Mouse (Mus musculus) stomach, postnatal 0 days (tissue): Measurements from ENCODE around the gene Flrt1. TPM values are rescaled to one million over a fixed set of nuclear protein-coding genes. Genes with fewer than 3 reads are reported as not detected.

ENCODE experiments used
- ATAC-seq: fragments of 200-750 bp; cut with Nextera tagmentation; 2 replicates; pipeline ENCODE4 v1.8.0; 2017; ENCODE audit not compliant: low FRiP score, low TSS enrichment
- DNase-seq: peaks from one replicate; pipeline ENCODE4 v3.0.0-alpha.2; 2016; ENCODE audit warnings: low spot score
- H3K27ac ChIP-seq: fragments of 300-500 bp; sonication (generic); replicated peaks from 2 replicates; pipeline ENCODE4 v1.5.1; 2014; ENCODE audit warnings: mild to moderate bottlenecking, control low read depth
- H3K27me3 ChIP-seq: fragments of 300-500 bp; sonication (generic); 2 replicates; pipeline ENCODE4 v1.6.1; 2014; ENCODE audit warnings: low read length; ENCODE audit not compliant: control insufficient read depth, insufficient read depth
- H3K36me3 ChIP-seq: fragments of 300-500 bp; sonication (generic); 2 replicates; pipeline ENCODE4 v1.6.1; 2014; ENCODE audit warnings: low read length, mixed read lengths; ENCODE audit not compliant: control insufficient read depth, insufficient read depth
- H3K4me1 ChIP-seq: fragments of 300-500 bp; sonication (generic); replicated peaks from 2 replicates; pipeline ENCODE4 v1.6.1; 2014; ENCODE audit warnings: antibody characterized with exemption; ENCODE audit not compliant: control insufficient read depth, insufficient read depth
- H3K4me2 ChIP-seq: fragments of 300-500 bp; sonication (generic); replicated peaks from 2 replicates; pipeline ENCODE4 v1.6.1; 2014; ENCODE audit warnings: low read depth, mild to moderate bottlenecking, control low read depth, moderate library complexity
- H3K4me3 ChIP-seq: fragments of 300-500 bp; sonication (generic); 2 replicates; pipeline ENCODE4 v1.5.1; 2014; ENCODE audit warnings: low read depth, low read length, control low read depth
- H3K9ac ChIP-seq: fragments of 300-500 bp; sonication (generic); 2 replicates; pipeline ENCODE4 v1.6.1; 2014; ENCODE audit warnings: mild to moderate bottlenecking, low read length, control low read depth, mixed read lengths
- H3K9me3 ChIP-seq: fragments of 300-500 bp; sonication (generic); 2 replicates; pipeline ENCODE4 v1.6.1; 2016; ENCODE audit warnings: low read length; ENCODE audit not compliant: control insufficient read depth
- CTCF ChIP-seq: IDR thresholded peaks from 2 replicates; pipeline ENCODE4 v1.5.1; 2016; ENCODE audit warnings: antibody characterized with exemption, low read depth, mild to moderate bottlenecking, moderate library complexity
- EP300 ChIP-seq: optimal IDR thresholded peaks from 2 replicates; pipeline ENCODE3; 2016; ENCODE audit warnings: antibody characterized with exemption
- WGBS: fragments of 180-500 bp; shearing (Covaris S2); extraction: QIAGEN DNeasy Blood & Tissue Kit; methylation state at CpG from one replicate; pipeline ENCODE4 v1.1.7; 2014; 5-methylcytosine and 5-hydroxymethylcytosine counted together
- polyA plus RNA-seq: library from polyadenylated mRNA; unstranded; fragments of >200 nt; fragmentation: Nextera tagmentation; extraction: Ambion mirVana; gene quantifications from 2 replicates; pipeline ENCODE4 v1.2.1, GENCODE M21; 2015

The Flrt1 gene
- polyA plus RNA-seq, 1 experiment from 2014 or later = 1.1 TPM

- Histone ChIP-seq H3K36me3 (no peaks in the 10 kb centered on the region), H3K4me2 (peak overlapping the region; percentile 27), H3K27me3 (no peaks in the 10 kb centered on the region), H3K9me3 (no peaks in the 10 kb centered on the region), H3K27ac (peak overlapping the region; percentile 5), H3K4me1 (peaks cover 12% of the 10 kb centered on the region; the same call in 1 of the 2 replicates), H3K4me3 (no peak overlapping the region), H3K9ac (no peak overlapping the region)
- WGBS = 10% methylated on average over 9 of the region's 9 CpGs
- DNase-seq = peak; percentile 56
- ATAC-seq = peak; percentile 51; the same call in 1 of the 2 replicates
- TF ChIP-seq CTCF (no peak), EP300 (no peak)
Observed at GRCm38 (mm10) chr19:7135525-7135924, 30.0 kb upstream of the Flrt1 start.

- WGBS = 14% methylated on average over 17 of the region's 17 CpGs
- no peak for TF ChIP-seq EP300
- no peak for TF ChIP-seq CTCF
- H3K36me3 ChIP-seq = no peaks in the 10 kb centered on the region
- no peaks in the 10 kb centered on the region for H3K27me3 ChIP-seq
- H3K27ac ChIP-seq = peak overlapping the region; percentile 5; the same call in 1 of the 2 replicates
- no peaks in the 10 kb centered on the region for H3K9me3 ChIP-seq
- no peak for ATAC-seq
- no peak overlapping the region for H3K4me3 ChIP-seq
- H3K9ac ChIP-seq = 0 out of 2 replicates have a peak overlapping the region, but pooled peaks have one; percentile 4
- DNase-seq = peak; percentile 43
- peak overlapping the region; percentile 29 for H3K4me2 ChIP-seq
- peaks cover 12% of the 10 kb centered on the region; the same call in 1 of the 2 replicates for H3K4me1 ChIP-seq
Observed at GRCm38 (mm10) chr19:7134631-7135091, 29.1 kb upstream of the Flrt1 start.

GRCm38 (mm10) chr19:7133436-7133835 lies 27.9 kb upstream of the Flrt1 start:
- Histone ChIP-seq H3K27me3 (no peaks in the 10 kb centered on the region), H3K4me2 (no peak overlapping the region), H3K9ac (no peak overlapping the region), H3K9me3 (no peaks in the 10 kb centered on the region), H3K27ac (no peak overlapping the region), H3K4me3 (no peak overlapping the region), H3K4me1 (peaks cover 12% of the 10 kb centered on the region; the same call in 1 of the 2 replicates), H3K36me3 (no peaks in the 10 kb centered on the region)
- ATAC-seq = no peak
- TF ChIP-seq EP300 (no peak), CTCF (no peak)
- no peak for DNase-seq
- WGBS = 91% methylated on average over 9 of the region's 9 CpGs

GRCm38 (mm10) chr19:7130317-7130716 lies 24.8 kb upstream of the Flrt1 start:
- H3K27me3 ChIP-seq = no peaks in the 10 kb centered on the region
- TF ChIP-seq CTCF = no peak
- TF ChIP-seq EP300 = no peak
- H3K9ac ChIP-seq = no peak overlapping the region
- DNase-seq = no peak
- H3K4me3 ChIP-seq = no peak overlapping the region
- no peak overlapping the region for H3K27ac ChIP-seq
- H3K4me2 ChIP-seq = no peak overlapping the region
- H3K4me1 ChIP-seq = peaks cover 6% of the 10 kb centered on the region; the same call in 1 of the 2 replicates
- no peaks in the 10 kb centered on the region for H3K36me3 ChIP-seq
- no peak for ATAC-seq
- 55% methylated on average over 11 of the region's 11 CpGs for WGBS
- no peaks in the 10 kb centered on the region for H3K9me3 ChIP-seq

GRCm38 (mm10) chr19:7128551-7129475 lies 23.3 kb upstream of the Flrt1 start:
- H3K36me3 ChIP-seq = no peaks in the 10 kb centered on the region
- 70% methylated on average over 19 of the region's 19 CpGs for WGBS
- H3K27me3 ChIP-seq = no peaks in the 10 kb centered on the region
- DNase-seq = no peak
- no peak for ATAC-seq
- TF ChIP-seq EP300 (no peak), CTCF (no peak)
- H3K9me3 ChIP-seq = no peaks in the 10 kb centered on the region
- no peak overlapping the region for H3K27ac ChIP-seq
- H3K4me2 ChIP-seq = no peak overlapping the region
- H3K4me1 ChIP-seq = no peaks in the 10 kb centered on the region
- H3K4me3 ChIP-seq = no peak overlapping the region
- H3K9ac ChIP-seq = no peak overlapping the region

- no peaks in the 10 kb centered on the region for H3K27me3 ChIP-seq
- no peak for ATAC-seq
Observed at GRCm38 (mm10) chr19:7126933-7127332, 21.4 kb upstream of the Flrt1 start.

More at GRCm38 (mm10) chr19:7126933-7127332, 21.4 kb upstream of the Flrt1 start:
- Histone ChIP-seq H3K4me3 (no peak overlapping the region), H3K4me1 (no peaks in the 10 kb centered on the region), H3K27ac (no peak overlapping the region), H3K9me3 (no peaks in the 10 kb centered on the region), H3K36me3 (no peaks in the 10 kb centered on the region), H3K4me2 (no peak overlapping the region), H3K9ac (no peak overlapping the region)
- DNase-seq = no peak
- WGBS = 77% methylated on average over 2 of the region's 2 CpGs
- no peak for TF ChIP-seq EP300
- no peak for TF ChIP-seq CTCF
